In the genomic region with DNA sequence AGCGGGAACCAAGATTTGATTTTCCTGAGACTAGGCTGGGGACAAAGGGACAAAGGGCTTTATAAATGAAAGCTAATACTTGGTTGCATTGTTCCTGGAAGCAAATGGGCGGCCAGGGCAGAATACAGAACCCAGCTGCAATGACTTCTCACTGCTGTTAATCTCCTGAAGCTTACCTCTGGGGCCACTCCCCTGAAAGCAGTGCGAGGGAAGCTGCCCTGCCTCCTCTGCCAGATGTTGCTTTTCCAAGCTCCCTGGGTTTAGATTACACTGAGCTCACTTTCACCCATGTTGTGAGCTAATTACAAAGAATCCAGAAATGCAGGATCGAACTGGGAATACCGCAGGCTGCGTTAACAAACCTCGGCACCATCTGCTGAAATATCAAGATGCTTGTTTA, we compare ENCODE assay signal across 12 mouse cellular contexts.
DNase-seq lines count a peak whose midpoint lies in the region; ATAC-seq lines count a peak whose summit lies in the region.
"Had no signal": no experiment of that assay in that cellular context is flagged by ENCODE, and none has a peak within 500 bp of the region (broad histone marks: within the 10 kb centered on the region; RNA-seq: fewer than 3 reads in every experiment).

No protein-coding gene starts in this region.

- peaks cover 14% of the 10 kb centered on the region for H3K4me1 ChIP-seq in forebrain, embryonic 12.5 days
- H3K4me1 ChIP-seq in limb, embryonic 12.5 days (replicated peaks) = peaks cover 6% of the 10 kb centered on the region; the same call in 1 of the 2 replicates
- no peaks in the 10 kb centered on the region for H3K4me1 ChIP-seq in neural tube, embryonic 11.5 days (ENCODE audit: control insufficient read depth, insufficient read depth, low read length)
- H3K4me1 ChIP-seq: limb, embryonic 15.5 days had no signal

- H3K27me3 ChIP-seq in forebrain, embryonic 12.5 days = no peaks in the 10 kb centered on the region
- H3K27me3 ChIP-seq in limb, embryonic 12.5 days = no peaks in the 10 kb centered on the region
- H3K27me3 ChIP-seq in neural tube, embryonic 11.5 days (ENCODE audit: control insufficient read depth, insufficient read depth, low read length) = no peaks in the 10 kb centered on the region
- H3K27me3 ChIP-seq: limb, embryonic 15.5 days had no signal

- 6% methylated on average over 7 of the region's 7 CpGs for WGBS in forebrain, embryonic 12.5 days
- 23% methylated on average over 7 of the region's 7 CpGs for WGBS in limb, embryonic 12.5 days
- WGBS in neural tube, embryonic 11.5 days = 48% methylated on average over 7 of the region's 7 CpGs

- DNase-seq in embryo, embryonic 10.5 days (ENCODE audit: low spot score) = peak; percentile 51
- DNase-seq in neural tube, embryonic 11.5 days (ENCODE audit: low spot score) = peak; percentile 19
- DNase-seq in gastrocnemius, adult 8-10 months (ENCODE audit: low spot score in 2 of 2) = no peak
- no peak for DNase-seq in layer of hippocampus, postnatal 25 days (ENCODE audit: extremely low spot score in 1 of 2, low spot score in 1 of 2)
- DNase-seq: right cerebral cortex, postnatal 14 days; thymus, postnatal 36 days had no signal

- ATAC-seq in forebrain, embryonic 12.5 days (ENCODE audit: low FRiP score) = no peak
- ATAC-seq in limb, embryonic 12.5 days (ENCODE audit: insufficient number of reproducible peaks, insufficient read depth, low FRiP score, low TSS enrichment, low read depth) = peak; percentile 81; the same call in 1 of the 2 replicates
- no peak for ATAC-seq in neural tube, embryonic 11.5 days (ENCODE audit: insufficient read depth, low FRiP score, low TSS enrichment)
- ATAC-seq in activated CD4-positive, CD25-positive, alpha-beta regulatory T cell, adult 4 months = no peak
- ATAC-seq: intestine, postnatal 0 days had no signal

- H3K36me3 ChIP-seq in forebrain, embryonic 12.5 days (replicated peaks) = no peaks in the 10 kb centered on the region; the same call in 1 of the 2 replicates
- no peaks in the 10 kb centered on the region for H3K36me3 ChIP-seq in limb, embryonic 12.5 days
- no peaks in the 10 kb centered on the region for H3K36me3 ChIP-seq in neural tube, embryonic 11.5 days (ENCODE audit: control insufficient read depth, insufficient read depth, low read length)
- H3K36me3 ChIP-seq: limb, embryonic 15.5 days had no signal

- H3K9ac ChIP-seq in forebrain, embryonic 12.5 days = no peak overlapping the region
- H3K9ac ChIP-seq in limb, embryonic 12.5 days (replicated peaks) = no peak overlapping the region
- H3K9ac ChIP-seq in neural tube, embryonic 11.5 days (ENCODE audit: low read length) = no peak overlapping the region
- H3K9ac ChIP-seq: limb, embryonic 15.5 days had no signal

- H3K9me3 ChIP-seq in forebrain, embryonic 12.5 days = no peaks in the 10 kb centered on the region
- H3K9me3 ChIP-seq in limb, embryonic 12.5 days = no peaks in the 10 kb centered on the region
- no peaks in the 10 kb centered on the region for H3K9me3 ChIP-seq in neural tube, embryonic 11.5 days (ENCODE audit: control insufficient read depth, low read length)
- H3K9me3 ChIP-seq: limb, embryonic 15.5 days had no signal

- H3K27ac ChIP-seq in forebrain, embryonic 12.5 days = 0 out of 2 replicates have a peak overlapping the region, but pooled peaks have one; percentile 36
- peak overlapping the region; percentile 25; the same call in 1 of the 2 replicates for H3K27ac ChIP-seq in limb, embryonic 12.5 days
- no peak overlapping the region for H3K27ac ChIP-seq in neural tube, embryonic 11.5 days (ENCODE audit: low read depth, low read length)
- H3K27ac ChIP-seq: limb, embryonic 15.5 days had no signal

- H3K4me3 ChIP-seq in forebrain, embryonic 12.5 days (replicated peaks) = no peak overlapping the region
- H3K4me3 ChIP-seq in limb, embryonic 12.5 days (replicated peaks) = no peak overlapping the region
- H3K4me3 ChIP-seq in neural tube, embryonic 11.5 days (ENCODE audit: low read depth, low read length) = no peak overlapping the region
- H3K4me3 ChIP-seq: limb, embryonic 15.5 days; myocyte had no signal

- H3K4me2 ChIP-seq in forebrain, embryonic 12.5 days = no peak overlapping the region
- H3K4me2 ChIP-seq in limb, embryonic 12.5 days = no peak overlapping the region
- no peak overlapping the region for H3K4me2 ChIP-seq in neural tube, embryonic 11.5 days (ENCODE audit: low read depth)
- H3K4me2 ChIP-seq: limb, embryonic 15.5 days had no signal

Comparison
In these comparisons a context has a peak if more than half of its experiments do, and no peak if none do; other contexts are left out.
1. DNase-seq: peak in embryo, embryonic 10.5 days (single experiment) and neural tube, embryonic 11.5 days (single experiment); none in gastrocnemius, adult 8-10 months (0 of 2) and layer of hippocampus, postnatal 25 days (0 of 2).